Mouse (Mus musculus): ENCODE data around the gene Hspbp1. TPM values are rescaled to one million over a fixed set of nuclear protein-coding genes. Genes with fewer than 3 reads are reported as not detected.

The Hspbp1 gene
- total RNA-seq, 2 experiments from 2014 or later = 47.8 to 50.7 TPM

GRCm38 (mm10) chr7:4668506-4668905 lies 16.4 kb downstream of the Hspbp1 start:
- DNase-seq = no peak

GRCm38 (mm10) chr7:4666871-4667270 lies 18.0 kb downstream of the Hspbp1 start:
- DNase-seq = peak; percentile 52 to 61

GRCm38 (mm10) chr7:4663742-4664141 lies 21.1 kb downstream of the Hspbp1 start:
- no peak for DNase-seq

- DNase-seq = no peak
These were observed 21.7 kb downstream of the Hspbp1 start for GRCm38 (mm10) chr7:4663179-4663578.

- DNase-seq = no peak
These were observed 24.9 kb downstream of the Hspbp1 start for GRCm38 (mm10) chr7:4659911-4660443.

- DNase-seq = peak; percentile 98
These were observed 25.8 kb downstream of the Hspbp1 start, which contains the start of gene Ppp6r1 for GRCm38 (mm10) chr7:4658912-4659551. TSS of gene Ppp6r1 (minus strand) at chr7:4659019.

GRCm38 (mm10) chr7:4658128-4658907 lies 26.6 kb downstream of the Hspbp1 start:
- DNase-seq = peak; percentile 24 to 64

- peak in 1 of 2 experiments; percentile 11 for DNase-seq
These were observed 27.2 kb downstream of the Hspbp1 start for GRCm38 (mm10) chr7:4657521-4658127.

- no peak for DNase-seq
These were observed 28.1 kb downstream of the Hspbp1 start for GRCm38 (mm10) chr7:4656818-4657217.

GRCm38 (mm10) chr7:4655916-4656315 lies 29.0 kb downstream of the Hspbp1 start:
- no peak for DNase-seq

- DNase-seq = no peak
These were observed 29.5 kb downstream of the Hspbp1 start for GRCm38 (mm10) chr7:4655393-4655792.

- no peak for DNase-seq
These were observed 30.6 kb downstream of the Hspbp1 start for GRCm38 (mm10) chr7:4654221-4654620.

- peak in 1 of 2 experiments; percentile 36 for DNase-seq
These were observed 31.1 kb downstream of the Hspbp1 start for GRCm38 (mm10) chr7:4653780-4654179.

GRCm38 (mm10) chr7:4653351-4653750 lies 31.5 kb downstream of the Hspbp1 start:
- no peak for DNase-seq

- no peak for DNase-seq
These were observed 32.1 kb downstream of the Hspbp1 start for GRCm38 (mm10) chr7:4652726-4653125.

- peak in 1 of 2 experiments; percentile 24 for DNase-seq
These were observed 33.3 kb downstream of the Hspbp1 start for GRCm38 (mm10) chr7:4651581-4651980.

GRCm38 (mm10) chr7:4647992-4648391 lies 36.9 kb downstream of the Hspbp1 start:
- no peak for DNase-seq

GRCm38 (mm10) chr7:4647291-4647690 lies 37.6 kb downstream of the Hspbp1 start:
- peak; percentile 53 to 54 for DNase-seq

- no peak for DNase-seq
These were observed 38.1 kb downstream of the Hspbp1 start for GRCm38 (mm10) chr7:4646806-4647205.

- no peak for DNase-seq
These were observed 41.6 kb downstream of the Hspbp1 start for GRCm38 (mm10) chr7:4643225-4643624.

- DNase-seq = peak; percentile 46 to 48
These were observed 42.9 kb downstream of the Hspbp1 start for GRCm38 (mm10) chr7:4641956-4642355.

- DNase-seq = no peak
These were observed 43.7 kb downstream of the Hspbp1 start for GRCm38 (mm10) chr7:4641155-4641554.

- no peak for DNase-seq
These were observed 48.7 kb downstream of the Hspbp1 start for GRCm38 (mm10) chr7:4636179-4636578.

All from adrenal gland, postnatal 36 days (tissue).